Mouse (Mus musculus) kidney, postnatal 0 days (tissue): Measurements from ENCODE around the gene Gigyf1. TPM values are rescaled to one million over a fixed set of nuclear protein-coding genes. Genes with fewer than 3 reads are reported as not detected.
A peak's percentile ranks its signal among the peaks of the same experiment; 100 is the strongest.

Experiments used
- ATAC-seq: fragments of 200-750 bp; cut with Nextera tagmentation; replicated peaks from 2 replicates; pipeline ENCODE4 v1.8.0; 2017; ENCODE audit warnings: low read depth, moderate number of reproducible peaks, moderate TSS enrichment, moderate library complexity; ENCODE audit not compliant: low FRiP score
- DNase-seq: peaks from one replicate; pipeline ENCODE4 v3.0.0-alpha.2; 2016; ENCODE audit warnings: low spot score
- H3K27ac ChIP-seq: fragments of 300-500 bp; sonication (generic); 2 replicates; pipeline ENCODE4 v1.5.1; 2014; ENCODE audit warnings: mild to moderate bottlenecking
- H3K27me3 ChIP-seq: fragments of 300-500 bp; sonication (generic); 2 replicates; pipeline ENCODE4 v1.6.1; 2014; ENCODE audit warnings: low read length, mixed read lengths; ENCODE audit not compliant: insufficient read depth
- H3K36me3 ChIP-seq: fragments of 300-500 bp; sonication (generic); 2 replicates; pipeline ENCODE4 v1.6.1; 2014; ENCODE audit warnings: low read length, mixed read lengths; ENCODE audit not compliant: insufficient read depth
- H3K4me1 ChIP-seq: fragments of 300-500 bp; sonication (generic); replicated peaks from 2 replicates; pipeline ENCODE4 v1.6.1; 2014; ENCODE audit warnings: antibody characterized with exemption, low read length, mixed read lengths; ENCODE audit not compliant: insufficient read depth
- H3K4me2 ChIP-seq: fragments of 300-500 bp; sonication (generic); 2 replicates; pipeline ENCODE4 v1.6.1; 2014; ENCODE audit warnings: mild to moderate bottlenecking, low read length, moderate library complexity, mixed read lengths
- H3K4me3 ChIP-seq: fragments of 300-500 bp; sonication (generic); replicated peaks from 2 replicates; pipeline ENCODE4 v1.5.1; 2014; ENCODE audit warnings: low read depth, low read length
- H3K9ac ChIP-seq: fragments of 300-500 bp; sonication (generic); 2 replicates; pipeline ENCODE4 v1.6.1; 2014; ENCODE audit warnings: low read depth, low read length
- H3K9me3 ChIP-seq: fragments of 300-500 bp; sonication (generic); replicated peaks from 2 replicates; pipeline ENCODE4 v1.6.1; 2016; ENCODE audit warnings: low read length, inconsistent platforms, mixed read lengths
- CTCF ChIP-seq: IDR thresholded peaks from 2 replicates; pipeline ENCODE4 v1.5.1; 2016; ENCODE audit warnings: antibody characterized with exemption, low read depth, mild to moderate bottlenecking, moderate library complexity
- WGBS: fragments of 180-500 bp; shearing (Covaris S2); extraction: QIAGEN DNeasy Blood & Tissue Kit; methylation state at CpG from one replicate; pipeline ENCODE4 v1.1.7; 2014; 5-methylcytosine and 5-hydroxymethylcytosine counted together
- polyA plus RNA-seq: library from polyadenylated mRNA; unstranded; fragments of >200 nt; fragmentation: Nextera tagmentation; extraction: Ambion mirVana; gene quantifications from 2 replicates; pipeline ENCODE4 v1.2.1, GENCODE M21; 2015

Gene Gigyf1
- polyA plus RNA-seq, 1 experiment from 2014 or later: 9.3 TPM

- peak; percentile 41 for DNase-seq
- Histone ChIP-seq H3K4me3 (no peak overlapping the region), H3K9me3 (no peaks in the 10 kb centered on the region), H3K27ac (no peak overlapping the region), H3K4me1 (peaks cover 7% of the 10 kb centered on the region; the same call in 1 of the 2 replicates), H3K9ac (0 out of 2 replicates have a peak overlapping the region, but pooled peaks have one; percentile 9), H3K36me3 (peaks cover 62% of the 10 kb centered on the region), H3K27me3 (no peaks in the 10 kb centered on the region), H3K4me2 (no peak overlapping the region)
- WGBS: 49% methylated on average over 16 of the region's 16 CpGs
- TF ChIP-seq CTCF: no peak; the same call in 1 of the 2 replicates
- no peak for ATAC-seq
Observed at GRCm38 (mm10) chr5:137526192-137526936, 8.0 kb downstream of the Gigyf1 start.

- H3K4me3 ChIP-seq: no peak overlapping the region
- H3K27ac ChIP-seq: no peak overlapping the region
- H3K4me1 ChIP-seq: peaks cover 7% of the 10 kb centered on the region; the same call in 1 of the 2 replicates
- ATAC-seq: no peak
- H3K9me3 ChIP-seq: no peaks in the 10 kb centered on the region
- WGBS: 63% methylated on average over 1 of the region's 1 CpGs
- H3K4me2 ChIP-seq: no peak overlapping the region
- peaks cover 51% of the 10 kb centered on the region for H3K36me3 ChIP-seq
- DNase-seq: no peak
- no peak overlapping the region for H3K9ac ChIP-seq
- no peak for TF ChIP-seq CTCF
- no peaks in the 10 kb centered on the region for H3K27me3 ChIP-seq
Observed at GRCm38 (mm10) chr5:137527413-137527812, 9.1 kb downstream of the Gigyf1 start.

- Histone ChIP-seq H3K9me3 (no peaks in the 10 kb centered on the region), H3K36me3 (peaks cover 45% of the 10 kb centered on the region), H3K4me1 (peaks cover 7% of the 10 kb centered on the region; the same call in 1 of the 2 replicates), H3K27ac (no peak overlapping the region), H3K27me3 (no peaks in the 10 kb centered on the region), H3K4me3 (no peak overlapping the region), H3K9ac (no peak overlapping the region), H3K4me2 (no peak overlapping the region)
- DNase-seq (no peak), ATAC-seq (no peak)
- WGBS: 76% methylated on average over 22 of the region's 22 CpGs
- TF ChIP-seq CTCF: no peak
Observed at GRCm38 (mm10) chr5:137528247-137528968, 10.1 kb downstream of the Gigyf1 start.

GRCm38 (mm10) chr5:137529221-137529995 lies 11.1 kb downstream of the Gigyf1 start:
- Histone ChIP-seq H3K36me3 (peaks cover 39% of the 10 kb centered on the region), H3K27me3 (no peaks in the 10 kb centered on the region), H3K27ac (no peak overlapping the region), H3K4me1 (peaks cover 7% of the 10 kb centered on the region; the same call in 1 of the 2 replicates), H3K4me2 (no peak overlapping the region), H3K9me3 (no peaks in the 10 kb centered on the region), H3K4me3 (no peak overlapping the region), H3K9ac (no peak overlapping the region)
- no peak for TF ChIP-seq CTCF
- no peak for ATAC-seq
- WGBS: 69% methylated on average over 15 of the region's 15 CpGs
- DNase-seq: no peak

GRCm38 (mm10) chr5:137530075-137530474 lies 11.7 kb downstream of the Gigyf1 start:
- H3K27me3 ChIP-seq: no peaks in the 10 kb centered on the region
- H3K36me3 ChIP-seq: peaks cover 33% of the 10 kb centered on the region
- peak overlapping the region; percentile 98 for H3K4me2 ChIP-seq
- peak overlapping the region; percentile 95 for H3K27ac ChIP-seq
- peak overlapping the region; percentile 82; the same call in 1 of the 2 replicates for H3K9ac ChIP-seq
- H3K9me3 ChIP-seq: no peaks in the 10 kb centered on the region
- 72% methylated on average over 8 of the region's 8 CpGs for WGBS
- ATAC-seq (no peak), DNase-seq (no peak)
- peak overlapping the region; percentile 74 for H3K4me3 ChIP-seq
- no peak for TF ChIP-seq CTCF
- H3K4me1 ChIP-seq: peaks cover 7% of the 10 kb centered on the region; the same call in 1 of the 2 replicates
